Mouse (Mus musculus) brain, embryonic 14.5 days (tissue): ENCODE measurements at regions not wholly inside any gene's neighbourhood (a gene's known extent, or its start where the extent isn't known, plus 50 kb on each side); places are given as distances from the start of the nearest gene placed in this dataset.

Experiments
- CTCF ChIP-seq: fragments of 200-500 bp; IDR thresholded peaks from 2 replicates; pipeline ENCODE4 v1.5.1; 2012; ENCODE audit warnings: inconsistent platforms, mild to moderate bottlenecking, moderate library complexity, borderline replicate concordance; ENCODE audit not compliant: insufficient read depth, insufficient read length; ENCODE audit errors: extremely low read depth
- POLR2A ChIP-seq: fragments of 200-500 bp; IDR thresholded peaks from 2 replicates; pipeline ENCODE4 v1.6.1; 2012; ENCODE audit warnings: mild to moderate bottlenecking, inconsistent platforms, borderline replicate concordance; ENCODE audit not compliant: poor library complexity, insufficient read depth, insufficient read length, severe bottlenecking; ENCODE audit errors: extremely low read depth

GRCm38 (mm10) chr2:142560400-142560799 is 340.9 kb downstream of the Kif16b start:
- TF ChIP-seq POLR2A (no peak), CTCF (no peak)
